Mouse (Mus musculus) B cell, adult 2 months (primary cell): Measurements from ENCODE around the gene Akap13.

Experiments used
- DNase-seq, 2 experiments: peaks; one replicate each; pipeline ENCODE4 v3.0.0; 2022

Gene Akap13

GRCm38 (mm10) chr7:75455223-75456151, at the start of gene Akap13:
TSS of gene Akap13 (plus strand) at chr7:75455534.
- peak; percentile 98 for DNase-seq

GRCm38 (mm10) chr7:75410641-75411040, 44.7 kb upstream of the Akap13 start:
- no peak for DNase-seq

GRCm38 (mm10) chr7:75411226-75411625, 44.1 kb upstream of the Akap13 start:
- DNase-seq: no peak

- DNase-seq: no peak
Measured at GRCm38 (mm10) chr7:75412011-75412510, 43.3 kb upstream of the Akap13 start.

- DNase-seq: no peak
Measured at GRCm38 (mm10) chr7:75412568-75412967, 42.8 kb upstream of the Akap13 start.

- DNase-seq: peak; percentile 71 to 75
Measured at GRCm38 (mm10) chr7:75413903-75414302, 41.4 kb upstream of the Akap13 start.

- no peak for DNase-seq
Measured at GRCm38 (mm10) chr7:75414316-75414715, 41.0 kb upstream of the Akap13 start.

- no peak for DNase-seq
Measured at GRCm38 (mm10) chr7:75415166-75415881, 40.0 kb upstream of the Akap13 start.

GRCm38 (mm10) chr7:75415882-75416585, 39.3 kb upstream of the Akap13 start:
- DNase-seq: peak; percentile 5 to 13

GRCm38 (mm10) chr7:75420927-75421326, 34.4 kb upstream of the Akap13 start:
- DNase-seq: no peak

- no peak for DNase-seq
Measured at GRCm38 (mm10) chr7:75424121-75424520, 31.2 kb upstream of the Akap13 start.

- DNase-seq: no peak
Measured at GRCm38 (mm10) chr7:75427322-75427721, 28.0 kb upstream of the Akap13 start.

GRCm38 (mm10) chr7:75428913-75429312, 26.4 kb upstream of the Akap13 start:
- DNase-seq: no peak

GRCm38 (mm10) chr7:75430550-75430949, 24.8 kb upstream of the Akap13 start:
- no peak for DNase-seq

- no peak for DNase-seq
Measured at GRCm38 (mm10) chr7:75431043-75431442, 24.3 kb upstream of the Akap13 start.

GRCm38 (mm10) chr7:75432046-75432445, 23.3 kb upstream of the Akap13 start:
- DNase-seq: no peak

GRCm38 (mm10) chr7:75436413-75437174, 18.7 kb upstream of the Akap13 start:
- no peak for DNase-seq

GRCm38 (mm10) chr7:75439570-75439969, 15.8 kb upstream of the Akap13 start:
- DNase-seq: no peak

- DNase-seq: no peak
Measured at GRCm38 (mm10) chr7:75440241-75440640, 15.1 kb upstream of the Akap13 start.

- no peak for DNase-seq
Measured at GRCm38 (mm10) chr7:75441947-75442346, 13.4 kb upstream of the Akap13 start.

- peak in 1 of 2 experiments; percentile 24 for DNase-seq
Measured at GRCm38 (mm10) chr7:75456152-75456888, 986 bp downstream of the Akap13 start.
